Mouse (Mus musculus): ENCODE results near the gene Arhgdib.

DNA sequence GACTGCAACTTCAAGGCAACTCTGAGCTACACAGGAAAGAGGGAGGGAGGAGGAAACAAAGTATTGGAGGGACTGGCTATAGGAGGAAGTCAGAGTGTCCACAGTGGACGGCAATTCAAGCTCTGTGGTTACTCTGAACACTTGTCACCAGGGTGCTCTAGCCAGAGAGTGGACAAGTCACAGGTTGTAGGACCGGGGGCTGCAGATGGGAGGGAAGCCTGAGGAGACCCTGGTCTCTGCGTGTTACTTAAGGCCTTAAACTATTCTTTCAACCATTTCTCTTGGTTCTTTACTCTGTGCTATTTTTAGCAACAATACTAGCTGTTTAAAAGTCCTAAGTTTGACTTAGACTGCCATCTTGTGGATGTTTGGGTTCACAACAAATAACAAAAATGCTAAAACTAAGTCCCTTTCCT is 38.6 kb upstream of the Arhgdib start:
- TF ChIP-seq CTCF (IDR thresholded peaks at IDR 0.05) (peak; percentile 74), EP300 (IDR thresholded peaks at IDR 0.05) (no peak)

All from lung, postnatal 0 days (tissue).